Mouse (Mus musculus): ENCODE measurements at regions not wholly inside any gene's neighbourhood (a gene's known extent, or its start where the extent isn't known, plus 50 kb on each side); places are given as distances from the start of the nearest gene placed in this dataset.

DNA sequence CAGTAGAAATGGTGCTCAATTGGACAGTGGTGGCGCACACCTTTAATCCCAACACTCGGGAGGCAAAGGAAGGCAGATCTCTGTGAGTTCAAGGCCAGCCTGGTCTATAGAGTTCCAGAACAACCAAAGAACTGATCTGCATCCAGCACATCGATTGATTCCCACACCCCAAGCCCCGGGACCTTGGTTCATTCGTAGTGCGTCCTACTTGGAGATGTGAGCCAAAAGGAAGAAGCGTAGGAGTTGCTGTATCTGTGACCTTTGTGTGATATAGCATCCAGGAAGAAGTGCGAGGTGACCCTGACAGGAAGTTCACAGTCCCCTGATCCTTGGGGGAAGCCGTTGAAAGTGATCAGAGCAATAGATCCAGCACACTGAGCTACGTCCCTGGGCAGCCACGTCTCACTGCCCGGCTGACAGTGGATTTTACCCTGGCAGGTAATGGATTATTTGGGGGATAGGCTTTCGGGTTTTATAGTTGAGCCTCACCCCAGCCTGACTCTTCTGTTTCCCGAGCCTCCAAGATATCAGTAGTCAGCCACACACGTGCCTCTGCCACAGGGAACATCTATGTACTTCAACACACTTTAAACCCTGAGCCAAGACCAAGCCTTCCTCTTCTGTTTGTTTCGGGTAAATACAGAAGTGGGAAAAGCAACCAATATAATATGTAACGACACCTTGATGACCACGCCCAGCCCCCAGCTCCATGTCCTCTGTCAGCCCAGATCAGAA, 54.1 kb upstream of the Top1 start:
- no peaks in the 10 kb centered on the region; the same call in 1 of the 2 replicates for H3K27me3 ChIP-seq (ENCODE audit: insufficient read depth, low read length)
- no peaks in the 10 kb centered on the region for H3K9me3 ChIP-seq (ENCODE audit: low read length)
- no peak overlapping the region for H3K4me3 ChIP-seq (ENCODE audit: low read depth, low read length)
- H3K27ac ChIP-seq (ENCODE audit: low read depth, low read length), result no peak overlapping the region
- DNase-seq (no peak), ATAC-seq (no peak)
- WGBS, result 91% methylated on average over 18 of the region's 18 CpGs
- H3K4me1 ChIP-seq (ENCODE audit: insufficient read depth), result no peaks in the 10 kb centered on the region
- H3K9ac ChIP-seq, result no peak overlapping the region
- TF ChIP-seq CTCF (IDR thresholded peaks at IDR 0.05; ENCODE audit: low read depth), result no peak
- no peaks in the 10 kb centered on the region for H3K36me3 ChIP-seq (ENCODE audit: insufficient read depth)
- no peak overlapping the region for H3K4me2 ChIP-seq (ENCODE audit: low read depth)

DNA sequence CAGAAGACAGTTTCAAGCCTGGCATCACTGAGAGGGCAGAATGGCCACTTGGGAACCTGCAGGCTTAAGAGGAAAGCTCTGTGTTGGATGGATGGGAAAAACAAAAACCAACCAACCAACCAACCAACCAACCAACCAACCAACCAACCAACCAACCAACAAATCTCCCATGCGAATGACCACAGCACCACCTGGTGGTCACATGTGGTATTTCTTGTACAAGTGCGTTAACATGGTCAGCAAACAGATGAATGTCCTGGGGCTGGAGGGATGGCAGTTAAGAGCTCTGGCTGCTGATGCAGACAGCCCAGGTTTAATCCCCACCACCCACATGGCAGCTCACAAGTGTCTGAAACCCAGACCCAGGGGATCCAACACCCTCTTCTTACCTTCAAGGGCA, 52.7 kb upstream of the Top1 start:
- Histone ChIP-seq H3K9ac (no peak overlapping the region), H3K27me3 (ENCODE audit: insufficient read depth, low read length) (no peaks in the 10 kb centered on the region; the same call in 1 of the 2 replicates), H3K4me3 (ENCODE audit: low read depth, low read length) (no peak overlapping the region), H3K36me3 (ENCODE audit: insufficient read depth) (no peaks in the 10 kb centered on the region), H3K4me2 (ENCODE audit: low read depth) (no peak overlapping the region), H3K27ac (ENCODE audit: low read depth, low read length) (no peak overlapping the region), H3K4me1 (ENCODE audit: insufficient read depth) (0 out of 2 replicates have a peak, but pooled peaks cover 2% of the 10 kb centered on the region), H3K9me3 (ENCODE audit: low read length) (no peaks in the 10 kb centered on the region)
- WGBS, result 4% methylated on average over 2 of the region's 2 CpGs
- DNase-seq (peak; percentile 81), ATAC-seq (no peak)
- peak; percentile 96 for TF ChIP-seq CTCF (IDR thresholded peaks at IDR 0.05; ENCODE audit: low read depth)
